Mouse (Mus musculus): Measurements from ENCODE around the gene U2surp.

Gene U2surp

DNA sequence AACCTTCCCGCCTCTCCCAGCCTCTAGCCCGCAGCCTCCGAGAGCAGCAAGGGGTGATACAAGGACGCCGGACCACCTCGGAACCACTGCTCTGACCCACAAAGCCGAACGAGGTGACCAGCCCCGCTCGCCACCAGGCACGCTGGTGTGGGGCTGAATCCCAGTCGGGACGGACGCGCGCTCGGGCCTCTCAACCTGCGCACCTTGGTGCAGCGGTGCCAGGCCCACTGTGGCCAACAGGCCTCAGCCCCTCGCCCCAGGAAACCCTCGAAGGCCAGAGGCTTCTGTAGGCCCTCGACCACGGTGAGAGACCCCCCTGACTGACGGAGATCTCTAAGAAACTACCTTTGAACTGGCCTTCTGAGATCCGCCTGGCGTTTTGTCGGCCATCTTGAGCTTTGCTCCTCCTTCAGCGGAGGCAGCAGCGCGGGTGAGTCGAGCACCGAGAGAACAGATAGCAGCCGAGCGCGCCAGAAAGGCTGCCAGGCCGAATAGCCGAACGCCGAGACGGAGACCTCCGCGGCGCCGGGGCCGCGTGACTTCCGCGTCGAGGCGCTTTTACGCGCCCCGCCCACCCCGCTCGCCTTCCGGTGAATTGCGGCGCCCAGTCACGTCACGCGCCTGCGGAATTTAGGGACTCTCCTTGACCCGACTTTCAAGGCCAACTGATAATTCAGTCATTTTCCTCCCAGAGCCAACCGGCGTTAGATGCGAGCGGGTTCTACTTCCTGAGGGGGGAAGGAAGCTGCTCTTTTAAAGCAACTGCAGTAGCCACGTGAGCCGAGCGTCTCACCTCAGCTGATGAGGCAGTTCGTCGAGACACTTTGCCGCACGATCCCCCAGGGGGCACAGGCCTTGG, at the start of gene U2surp:
TSS of gene U2surp (minus strand) at position 525 of the 859 bp plus-strand sequence.
- DNase-seq (ENCODE audit: low read depth, low spot score): peak; percentile 98

- DNase-seq (ENCODE audit: low read depth, low spot score): no peak
These were observed 48.3 kb upstream of the U2surp start for GRCm38 (mm10) chr9:95559936-95560735.

GRCm38 (mm10) chr9:95559059-95559935, 47.5 kb upstream of the U2surp start, which contains the start of gene Paqr9:
TSS of gene Paqr9 (plus strand) at chr9:95559657.
- no peak for DNase-seq (ENCODE audit: low read depth, low spot score)

GRCm38 (mm10) chr9:95558726-95559058, 46.9 kb upstream of the U2surp start:
- no peak for DNase-seq (ENCODE audit: low read depth, low spot score)

GRCm38 (mm10) chr9:95557722-95558121, 45.9 kb upstream of the U2surp start:
- no peak for DNase-seq (ENCODE audit: low read depth, low spot score)

DNA sequence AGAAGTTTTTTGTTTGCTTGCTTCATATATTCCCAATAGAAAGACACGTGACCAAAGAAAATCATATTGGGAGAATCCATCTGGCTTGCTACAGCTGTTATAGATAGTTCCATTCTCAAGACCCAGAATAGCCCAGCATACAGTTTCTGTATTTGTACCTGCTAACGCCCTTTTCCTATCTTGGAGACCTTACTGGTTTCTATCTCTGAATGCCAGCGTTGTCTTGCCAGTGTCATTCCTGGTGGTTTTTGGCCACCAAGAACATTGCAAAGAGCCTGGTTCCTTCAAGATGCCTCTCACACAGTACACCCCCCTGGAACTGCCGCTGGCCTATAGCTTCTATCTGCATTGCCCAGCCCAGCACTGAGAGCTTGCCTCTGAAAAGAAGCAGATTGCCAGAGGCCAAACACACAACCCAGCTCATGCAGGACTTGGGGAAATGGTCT, 44.3 kb upstream of the U2surp start:
- no peak for DNase-seq (ENCODE audit: low read depth, low spot score)

DNA sequence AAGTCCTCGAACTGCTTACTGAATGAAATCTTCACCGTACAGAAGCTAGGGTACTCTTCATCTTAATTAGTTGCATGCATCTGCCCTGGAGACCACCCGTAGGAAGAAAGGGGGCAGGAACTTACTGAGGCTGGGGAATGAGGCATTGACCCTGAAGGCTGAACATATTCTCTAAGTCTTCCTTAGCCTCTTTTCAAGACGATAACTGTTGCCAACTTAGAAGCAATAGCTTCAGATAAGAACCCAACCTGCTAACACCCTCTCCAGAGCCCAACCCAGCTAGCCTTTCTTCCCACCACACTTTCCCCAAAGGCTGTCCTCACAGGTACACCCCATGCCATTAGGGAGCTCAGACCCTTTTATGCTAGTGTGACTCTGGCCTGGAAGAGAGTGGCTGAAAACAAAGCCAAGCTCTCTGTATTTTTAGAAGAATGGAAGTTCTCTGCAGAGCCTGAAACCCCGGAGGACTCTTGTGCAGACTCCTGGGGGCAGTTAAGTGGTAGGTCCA, 43.5 kb upstream of the U2surp start:
- no peak for DNase-seq (ENCODE audit: low read depth, low spot score)

- DNase-seq (ENCODE audit: low read depth, low spot score): no peak
These were observed 42.7 kb upstream of the U2surp start for GRCm38 (mm10) chr9:95554231-95555221.

- no peak for DNase-seq (ENCODE audit: low read depth, low spot score)
These were observed 40.4 kb upstream of the U2surp start for GRCm38 (mm10) chr9:95552175-95552705.

DNA sequence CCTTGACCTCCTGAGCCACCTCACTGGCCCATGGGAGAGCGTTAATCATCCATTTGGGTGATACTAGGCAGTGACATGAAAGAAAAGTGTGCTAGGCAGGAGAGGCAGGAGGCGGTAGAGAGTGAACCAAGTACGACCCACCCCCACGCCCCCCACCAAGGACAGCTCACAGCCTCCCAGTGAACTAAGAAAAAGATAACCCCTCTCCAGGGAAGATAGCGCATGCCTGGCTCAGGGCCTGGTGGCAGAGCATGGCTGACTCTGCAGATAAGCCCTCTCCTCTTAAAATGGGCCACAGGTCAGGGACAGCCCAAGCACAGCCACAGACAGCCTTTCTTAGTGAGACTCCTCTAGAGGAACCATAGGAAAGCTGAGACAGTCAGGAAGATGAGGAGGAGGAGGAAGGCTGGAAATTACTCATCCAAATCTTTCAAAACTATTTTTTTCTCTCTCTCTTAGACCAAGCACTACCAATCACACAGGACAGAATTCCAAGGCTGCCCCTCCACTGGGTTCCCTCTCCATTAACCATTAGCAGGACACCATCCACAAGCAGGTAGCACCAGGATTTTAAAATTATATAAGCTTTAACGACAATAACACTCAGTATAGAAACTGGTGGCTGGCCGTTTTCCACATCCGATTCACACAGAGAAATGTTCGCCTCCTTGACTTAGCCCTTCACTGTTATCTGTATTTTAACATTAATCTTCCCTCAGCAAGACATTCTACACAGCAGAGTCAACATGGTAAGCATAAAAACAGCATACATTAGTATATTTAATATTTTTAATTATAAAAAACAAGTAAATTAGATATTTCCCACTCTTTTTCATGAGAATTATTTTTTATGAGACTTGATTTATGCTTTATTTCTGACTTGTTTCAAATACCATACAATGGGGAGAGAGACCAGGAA, 39.3 kb upstream of the U2surp start:
- DNase-seq (ENCODE audit: low read depth, low spot score): no peak

DNA sequence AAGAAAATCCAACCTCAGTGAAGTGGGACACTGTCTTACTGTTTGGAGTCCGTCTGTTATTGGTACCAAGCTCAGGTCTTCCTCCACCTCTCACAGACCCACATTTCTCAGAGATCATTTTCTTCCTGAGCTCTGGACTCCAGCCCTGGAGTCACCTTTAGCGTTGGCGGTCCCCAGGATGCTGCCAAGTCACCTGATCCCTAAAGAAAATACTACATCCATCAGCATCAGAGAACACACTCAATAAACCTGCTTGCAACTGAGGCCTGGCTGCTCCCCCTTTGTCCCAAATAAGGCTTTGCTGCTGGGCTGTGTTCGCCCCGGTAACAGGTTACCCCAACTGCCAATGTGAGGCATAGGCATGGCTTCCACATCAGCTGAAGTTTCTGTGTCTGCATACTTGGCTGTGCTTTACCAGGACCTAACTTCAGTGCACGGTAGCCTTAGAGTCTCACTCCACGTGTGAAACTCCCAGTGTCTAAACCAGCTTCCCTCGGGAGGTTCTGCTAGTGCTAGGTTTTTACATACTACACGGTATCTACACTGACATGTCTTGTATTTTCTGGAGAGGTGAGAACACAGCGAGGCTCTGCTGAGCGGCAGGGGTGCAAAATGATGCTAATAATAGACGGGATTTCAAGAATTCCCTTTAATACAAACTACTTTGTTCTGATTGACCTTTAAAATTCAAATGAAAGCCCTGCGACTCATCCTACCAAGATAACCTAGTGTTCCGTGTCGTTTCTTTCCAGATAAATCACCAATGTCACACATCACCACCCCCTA, 38.0 kb upstream of the U2surp start:
- DNase-seq (ENCODE audit: low read depth, low spot score): no peak

GRCm38 (mm10) chr9:95546679-95547078, 34.9 kb upstream of the U2surp start:
- DNase-seq (ENCODE audit: low read depth, low spot score): no peak

DNA sequence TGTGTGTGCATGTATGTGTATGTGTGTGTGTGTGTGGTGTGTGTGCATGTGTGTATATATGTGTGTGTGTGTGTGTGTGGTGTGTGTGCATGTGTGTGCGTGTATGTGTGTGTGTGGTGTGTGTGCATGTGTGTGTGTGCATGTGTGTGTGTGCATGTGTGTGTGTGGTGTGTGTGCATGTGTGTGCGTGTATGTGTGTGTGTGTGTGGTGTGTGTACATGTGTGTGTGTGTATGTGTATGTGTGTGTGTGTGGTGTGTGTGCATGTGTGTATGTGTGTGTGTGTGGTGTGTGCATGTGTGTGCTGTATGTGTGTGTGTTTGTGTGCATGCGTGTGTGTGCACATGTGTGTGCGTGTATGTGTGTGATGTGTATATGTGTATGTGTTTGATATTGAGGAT, 32.8 kb upstream of the U2surp start:
- DNase-seq (ENCODE audit: low read depth, low spot score): no peak

GRCm38 (mm10) chr9:95542475-95542874, 30.7 kb upstream of the U2surp start:
- no peak for DNase-seq (ENCODE audit: low read depth, low spot score)

- DNase-seq (ENCODE audit: low read depth, low spot score): no peak
These were observed 30.0 kb upstream of the U2surp start for GRCm38 (mm10) chr9:95541650-95542432.

DNA sequence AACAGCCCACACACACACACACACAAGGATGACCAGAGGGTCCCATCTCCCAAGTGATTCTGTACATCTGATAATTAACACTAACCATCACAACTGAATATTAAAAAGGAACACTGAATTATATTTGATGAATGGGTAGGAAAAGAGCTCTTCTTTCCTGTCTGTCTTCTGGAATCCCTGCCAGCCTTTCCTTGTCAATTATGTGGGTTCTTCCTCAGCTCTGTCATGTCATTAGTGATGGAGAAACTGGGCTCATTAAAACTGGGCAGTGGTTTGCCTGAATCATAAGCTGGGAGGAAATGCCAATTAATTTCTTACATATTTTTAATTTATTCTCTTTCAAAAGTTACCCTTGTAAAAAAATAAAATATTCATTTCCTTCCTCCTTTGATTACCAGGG, 29.4 kb upstream of the U2surp start:
- DNase-seq (ENCODE audit: low read depth, low spot score): no peak

DNA sequence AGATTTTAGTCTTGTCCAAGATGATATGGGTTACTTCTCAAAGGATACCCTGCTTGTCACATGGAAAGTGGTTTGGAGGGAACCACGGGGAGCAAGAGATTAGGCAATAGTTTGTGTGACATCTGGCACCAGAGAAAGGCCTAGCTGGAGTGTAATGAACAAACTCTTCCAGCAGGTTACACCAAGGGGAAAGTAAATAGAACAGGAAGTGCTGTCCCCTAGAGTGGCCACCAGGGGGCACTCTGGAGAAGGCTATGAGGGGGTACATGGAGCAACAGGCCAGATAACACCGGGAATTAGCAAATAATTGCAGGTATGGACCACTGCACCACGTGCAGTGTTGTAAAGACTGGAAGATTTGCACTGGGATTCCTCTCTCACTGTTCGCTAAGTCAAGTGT, 28.7 kb upstream of the U2surp start:
- DNase-seq (ENCODE audit: low read depth, low spot score): peak; percentile 77

All from A20 (cell line).